Mouse (Mus musculus) MEL (cell line): ENCODE measurements around the gene Hsf4. TPM values are rescaled to one million over a fixed set of nuclear protein-coding genes. Genes with fewer than 3 reads are reported as not detected.

Experiments
- DNase-seq: peaks from one replicate; pipeline ENCODE4 v3.0.0; 2011; ENCODE audit warnings: low read depth, low spot score
- H3K27ac ChIP-seq: 2 replicates; pipeline ENCODE4 v1.5.1; 2012; ENCODE audit warnings: low read depth, mild to moderate bottlenecking, control low read depth, low read length, moderate library complexity; ENCODE audit not compliant: control insufficient read depth
- H3K27me3 ChIP-seq, 2 experiments: fragments of 150-350 bp in 1 of 2; sonication (generic) in 1 of 2; 2 replicates each; pipeline ENCODE4 v1.6.1; 2012; ENCODE audit warnings: low read length in 2 of 2, mild to moderate bottlenecking in 2 of 2, improper control_type of control experiment in 1 of 2, moderate library complexity in 1 of 2; ENCODE audit not compliant: insufficient read depth in 2 of 2, control insufficient read depth in 1 of 2
- H3K36me3 ChIP-seq, 2 experiments: 2 replicates each; pipeline ENCODE4 v1.6.1; 2012 to 2014; ENCODE audit warnings: low read length in 2 of 2, improper control_type of control experiment in 1 of 2, inconsistent platforms in 1 of 2, mild to moderate bottlenecking in 1 of 2; ENCODE audit not compliant: insufficient read depth in 2 of 2, control insufficient read depth in 1 of 2
- H3K4me1 ChIP-seq, 2 experiments: fragments of 150-350 bp in 1 of 2; sonication (generic) in 1 of 2; 2 replicates each; pipeline ENCODE4 v1.6.1; 2012; ENCODE audit warnings: low read length in 2 of 2, improper control_type of control experiment in 1 of 2, mild to moderate bottlenecking in 1 of 2; ENCODE audit not compliant: insufficient read depth in 2 of 2, control insufficient read depth in 1 of 2
- H3K4me3 ChIP-seq, 2 experiments: fragments of 150-350 bp in 1 of 2; sonication (generic) in 1 of 2; 2 replicates each; pipeline ENCODE4 v1.5.1; 2012; ENCODE audit warnings: low read depth in 2 of 2, low read length in 2 of 2, mild to moderate bottlenecking in 2 of 2, moderate library complexity in 2 of 2, control low read depth in 1 of 2, improper control_type of control experiment in 1 of 2; ENCODE audit not compliant: control insufficient read depth in 1 of 2, insufficient read depth in 1 of 2
- H3K79me2 ChIP-seq: 2 replicates; pipeline ENCODE4 v1.6.1; 2012; ENCODE audit warnings: mild to moderate bottlenecking, low read length, moderate library complexity; ENCODE audit not compliant: control insufficient read depth, poor library complexity, insufficient read depth
- H3K9ac ChIP-seq: 2 replicates; pipeline ENCODE4 v1.6.1; 2012; ENCODE audit warnings: low read depth, mild to moderate bottlenecking, control low read depth, low read length, moderate library complexity; ENCODE audit not compliant: control insufficient read depth, poor library complexity, severe bottlenecking
- H3K9me3 ChIP-seq: fragments of 150-350 bp; sonication (generic); replicated peaks from 2 replicates; pipeline ENCODE4 v1.6.1; 2012; ENCODE audit warnings: mild to moderate bottlenecking, low read length, improper control_type of control experiment, moderate library complexity; ENCODE audit not compliant: insufficient read depth
- BHLHE40 ChIP-seq: IDR thresholded peaks from 2 replicates; pipeline ENCODE4 v1.6.1; 2012; ENCODE audit warnings: low read depth, mild to moderate bottlenecking, inconsistent platforms, low read length, improper control_type of control experiment, borderline replicate concordance
- CHD2 ChIP-seq: IDR thresholded peaks from 2 replicates; pipeline ENCODE4 v1.6.1; 2011; ENCODE audit warnings: low read length, improper control_type of control experiment
- CTCF ChIP-seq, 3 experiments: IDR thresholded peaks in 2 of 3; conservative IDR thresholded peaks in 1 of 3; 2 replicates each; pipeline ENCODE4 v1.5.1; 2011 to 2012; ENCODE audit warnings: low read length in 3 of 3, low read depth in 2 of 3, mild to moderate bottlenecking in 2 of 3, improper control_type of control experiment in 1 of 3, inconsistent platforms in 1 of 3, mixed read lengths in 1 of 3, moderate library complexity in 1 of 3; ENCODE audit not compliant: control insufficient read depth in 1 of 3, insufficient read depth in 1 of 3, poor library complexity in 1 of 3, severe bottlenecking in 1 of 3
- E2F4 ChIP-seq: IDR thresholded peaks from 2 replicates; pipeline ENCODE4 v1.6.1; 2011; ENCODE audit warnings: low read depth, low read length, improper control_type of control experiment, borderline replicate concordance
- EP300 ChIP-seq, 2 experiments: IDR thresholded peaks; 2 replicates each; pipeline ENCODE4 v1.6.1; 2011; ENCODE audit warnings: improper control_type of control experiment in 2 of 2, low read length in 2 of 2, low read depth in 1 of 2, mild to moderate bottlenecking in 1 of 2
- ETS1 ChIP-seq: IDR thresholded peaks from 2 replicates; pipeline ENCODE4 v1.6.1; 2012; ENCODE audit warnings: low read depth, mild to moderate bottlenecking, inconsistent platforms, low read length, improper control_type of control experiment, moderate library complexity
- GABPA ChIP-seq: IDR thresholded peaks from 2 replicates; pipeline ENCODE4 v1.6.1; 2012; ENCODE audit warnings: low read depth, mild to moderate bottlenecking, inconsistent platforms, low read length, improper control_type of control experiment, moderate library complexity
- GATA1 ChIP-seq: IDR thresholded peaks from 2 replicates; pipeline ENCODE4 v1.6.1; 2011; ENCODE audit warnings: low read depth, low read length, improper control_type of control experiment
- KAT2A ChIP-seq: conservative IDR thresholded peaks from 2 replicates; pipeline ENCODE4 v1.6.1; 2012; ENCODE audit warnings: low read depth, low read length, improper control_type of control experiment, inconsistent platforms
- MAX ChIP-seq: IDR thresholded peaks from 2 replicates; pipeline ENCODE4 v1.6.1; 2011; ENCODE audit warnings: low read length, improper control_type of control experiment
- MAZ ChIP-seq: IDR thresholded peaks from 2 replicates; pipeline ENCODE4 v1.6.1; 2012; ENCODE audit warnings: low read depth, mild to moderate bottlenecking, inconsistent platforms, low read length, improper control_type of control experiment
- MXI1 ChIP-seq: IDR thresholded peaks from 2 replicates; pipeline ENCODE4 v1.6.1; 2011; ENCODE audit warnings: mild to moderate bottlenecking, low read depth, low read length, improper control_type of control experiment
- MYB ChIP-seq: IDR thresholded peaks from 2 replicates; pipeline ENCODE4 v1.6.1; 2011; ENCODE audit warnings: mild to moderate bottlenecking, low read depth, low read length, improper control_type of control experiment
- MYC ChIP-seq: IDR thresholded peaks from 2 replicates; pipeline ENCODE4 v1.6.1; 2011; ENCODE audit warnings: low read depth, mild to moderate bottlenecking, low read length, improper control_type of control experiment, moderate library complexity
- NELFE ChIP-seq: IDR thresholded peaks from 2 replicates; pipeline ENCODE4 v1.6.1; 2011; ENCODE audit warnings: low read depth, low read length, improper control_type of control experiment
- NRF1 ChIP-seq: IDR thresholded peaks from 2 replicates; pipeline ENCODE4 v1.6.1; 2014; ENCODE audit warnings: low read depth, mild to moderate bottlenecking, inconsistent platforms, low read length, improper control_type of control experiment, moderate library complexity; ENCODE audit not compliant: poor library complexity, insufficient read depth, severe bottlenecking
- RAD21 ChIP-seq: IDR thresholded peaks from 2 replicates; pipeline ENCODE4 v1.6.1; 2011; ENCODE audit warnings: mild to moderate bottlenecking, low read depth, low read length, improper control_type of control experiment
- SIN3A ChIP-seq: IDR thresholded peaks from 2 replicates; pipeline ENCODE4 v1.6.1; 2012; ENCODE audit warnings: low read length, improper control_type of control experiment, inconsistent platforms
- SMC3 ChIP-seq: IDR thresholded peaks from 2 replicates; pipeline ENCODE4 v1.6.1; 2011; ENCODE audit warnings: low read depth, low read length, improper control_type of control experiment
- TAL1 ChIP-seq: IDR thresholded peaks from 2 replicates; pipeline ENCODE4 v1.6.1; 2012; ENCODE audit warnings: mild to moderate bottlenecking, inconsistent platforms, low read length, moderate library complexity, mixed read lengths
- TBP ChIP-seq: IDR thresholded peaks from 2 replicates; pipeline ENCODE4 v1.8.0; 2011; ENCODE audit warnings: low read depth, low read length, improper control_type of control experiment
- TCF12 ChIP-seq: IDR thresholded peaks from 2 replicates; pipeline ENCODE4 v1.6.1; 2014; ENCODE audit warnings: low read depth, mild to moderate bottlenecking, inconsistent platforms, low read length, improper control_type of control experiment, moderate library complexity
- UBTF ChIP-seq: IDR thresholded peaks from 2 replicates; pipeline ENCODE4 v1.6.1; 2012; ENCODE audit warnings: low read depth, mild to moderate bottlenecking, inconsistent platforms, low read length, improper control_type of control experiment, moderate library complexity, borderline replicate concordance; ENCODE audit not compliant: insufficient read depth
- USF1 ChIP-seq: IDR thresholded peaks from 2 replicates; pipeline ENCODE4 v1.6.1; 2014; ENCODE audit warnings: low read depth, mild to moderate bottlenecking, inconsistent platforms, low read length, improper control_type of control experiment, moderate library complexity
- USF2 ChIP-seq, 2 experiments: IDR thresholded peaks; 2 replicates each; pipeline ENCODE4 v1.6.1; 2011 to 2012; ENCODE audit warnings: improper control_type of control experiment in 2 of 2, low read length in 2 of 2, borderline replicate concordance in 1 of 2, inconsistent platforms in 1 of 2, low read depth in 1 of 2, mild to moderate bottlenecking in 1 of 2; ENCODE audit not compliant: insufficient read depth in 1 of 2
- ZC3H11A ChIP-seq: IDR thresholded peaks from 2 replicates; pipeline ENCODE4 v1.6.1; 2012; ENCODE audit warnings: low read depth, mild to moderate bottlenecking, inconsistent platforms, low read length, improper control_type of control experiment
- ZKSCAN1 ChIP-seq: IDR thresholded peaks from 2 replicates; pipeline ENCODE4 v1.6.1; 2012; ENCODE audit warnings: low read depth, mild to moderate bottlenecking, inconsistent platforms, low read length, improper control_type of control experiment, moderate library complexity
- ZMIZ1 ChIP-seq: IDR thresholded peaks from 2 replicates; pipeline ENCODE4 v1.6.1; 2012; ENCODE audit warnings: low read depth, mild to moderate bottlenecking, inconsistent platforms, low read length, improper control_type of control experiment, moderate library complexity
- ZNF384 ChIP-seq: IDR thresholded peaks from 2 replicates; pipeline ENCODE4 v1.6.1; 2012; ENCODE audit warnings: low read depth, mild to moderate bottlenecking, inconsistent platforms, low read length, improper control_type of control experiment
- polyA plus RNA-seq, 2 experiments: library from polyadenylated mRNA; stranded (reverse) in 1 of 2; unstranded in 1 of 2; fragments of >175 nt in 1 of 2; fragments of >200 nt in 1 of 2; gene quantifications; 2 replicates each; pipeline versions ENCODE4 v1.2.1 to v1.2.4; 2012; ENCODE audit warnings: low replicate concordance in 2 of 2, low read depth in 1 of 2; ENCODE audit not compliant: insufficient read length in 2 of 2, insufficient read depth in 1 of 2, missing spikeins in 1 of 2
- total RNA-seq: library from RNA; depleted of rRNA; stranded (reverse); fragments of 300-350 nt; gene quantifications from 2 replicates; pipeline ENCODE4 v1.2.3, GENCODE M21; 2012

Gene Hsf4
- total and polyA plus RNA-seq, 3 experiments, result 1.7 to 7.1 TPM; not detected in 1

GRCm38 (mm10) chr8:105310118-105310517, 40.5 kb downstream of the Hsf4 start:
- Histone ChIP-seq H3K27me3 (no peaks in the 10 kb centered on the region), H3K9ac (no peak overlapping the region), H3K79me2 (no peaks in the 10 kb centered on the region), H3K4me3 (no peak overlapping the region), H3K4me1 (peaks cover 22 to 28% of the 10 kb centered on the region in 2 experiments), H3K27ac (no peak overlapping the region), H3K9me3 (no peaks in the 10 kb centered on the region), H3K36me3 (peaks cover 0 to 24% of the 10 kb centered on the region in 2 experiments; a peak in 2 of 4 replicates)
- TF ChIP-seq MAZ (no peak), MYC (no peak), NELFE (no peak), CTCF (IDR thresholded peaks at IDR 0.05 in 2 of 3, conservative IDR thresholded peaks at IDR 0.05 in 1 of 3; ENCODE audit: control insufficient read depth in 1 of 3, insufficient read depth in 1 of 3, low read depth in 2 of 3, low read length in 3 of 3, poor library complexity in 1 of 3, severe bottlenecking in 1 of 3) (no peak), E2F4 (no peak), KAT2A (no peak), BHLHE40 (no peak), ZKSCAN1 (no peak), GATA1 (no peak), ZC3H11A (no peak), ZMIZ1 (no peak), ZNF384 (no peak)
- DNase-seq, result no peak

GRCm38 (mm10) chr8:105311718-105312117, 42.1 kb downstream of the Hsf4 start:
- peak; percentile 71 for DNase-seq
- Histone ChIP-seq H3K36me3 (peaks cover 0 to 24% of the 10 kb centered on the region in 2 experiments; a peak in 2 of 4 replicates), H3K79me2 (no peaks in the 10 kb centered on the region), H3K9me3 (no peaks in the 10 kb centered on the region), H3K4me3 (no peak overlapping the region), H3K27ac (peak overlapping the region; percentile 4; the same call in 1 of the 2 replicates), H3K27me3 (no peaks in the 10 kb centered on the region), H3K4me1 (peaks cover 22 to 28% of the 10 kb centered on the region in 2 experiments), H3K9ac (no peak overlapping the region)
- TF ChIP-seq MYC (no peak), ZMIZ1 (no peak; the same call in 1 of the 2 replicates), TCF12 (peak; percentile 61; the same call in 1 of the 2 replicates), TBP (no peak), MAZ (no peak), SMC3 (peak; percentile 6), RAD21 (no peak; the same call in 1 of the 2 replicates), NRF1 (no peak), MAX (no peak), MXI1 (peak; percentile 38; the same call in 1 of the 2 replicates), NELFE (no peak), ETS1 (peak; percentile 38; the same call in 1 of the 2 replicates), USF1 (no peak), SIN3A (peak; percentile 45; the same call in 1 of the 2 replicates), GATA1 (peak; percentile 5; the same call in 1 of the 2 replicates), UBTF (no peak), USF2 (IDR thresholded peaks at IDR 0.05; ENCODE audit: borderline replicate concordance in 1 of 2, insufficient read depth in 1 of 2, low read depth in 1 of 2, low read length in 2 of 2) (no peak), CHD2 (no peak), CTCF (IDR thresholded peaks at IDR 0.05 in 2 of 3, conservative IDR thresholded peaks at IDR 0.05 in 1 of 3; ENCODE audit: control insufficient read depth in 1 of 3, insufficient read depth in 1 of 3, low read depth in 2 of 3, low read length in 3 of 3, poor library complexity in 1 of 3, severe bottlenecking in 1 of 3) (peak in 2 of 3 experiments; percentile 17 to 39; a peak in 2 of 6 replicates), GABPA (no peak), KAT2A (no peak), MYB (no peak), EP300 (IDR thresholded peaks at IDR 0.05; ENCODE audit: low read depth in 1 of 2, low read length in 2 of 2) (peak; percentile 14 to 49; a peak in 2 of 4 replicates), TAL1 (peak; percentile 72)
